Mouse (Mus musculus) lung, embryonic 16.5 days (tissue): ENCODE measurements around the gene Gns. TPM values are rescaled to one million over a fixed set of nuclear protein-coding genes. Genes with fewer than 3 reads are reported as not detected.
A peak's percentile ranks its signal among the peaks of the same experiment; 100 is the strongest.

Experiments used
- ATAC-seq: fragments of 200-750 bp; cut with Nextera tagmentation; 2 replicates; pipeline ENCODE4 v1.8.0; 2017; ENCODE audit warnings: low read depth, mild to moderate bottlenecking, moderate library complexity
- H3K27ac ChIP-seq: fragments of 300-500 bp; sonication (generic); 2 replicates; pipeline ENCODE4 v1.5.1; 2014; ENCODE audit warnings: mild to moderate bottlenecking, control low read depth, low read length
- H3K27me3 ChIP-seq: fragments of 300-500 bp; sonication (generic); 2 replicates; pipeline ENCODE4 v1.6.1; 2014; ENCODE audit warnings: low read depth, low read length, mixed read lengths; ENCODE audit not compliant: control insufficient read depth, insufficient read depth
- H3K36me3 ChIP-seq: fragments of 300-500 bp; sonication (generic); 2 replicates; pipeline ENCODE4 v1.6.1; 2014; ENCODE audit warnings: low read length; ENCODE audit not compliant: control insufficient read depth, insufficient read depth
- H3K4me1 ChIP-seq: fragments of 300-500 bp; sonication (generic); replicated peaks from 2 replicates; pipeline ENCODE4 v1.6.1; 2014; ENCODE audit warnings: low read length, mixed read lengths; ENCODE audit not compliant: control insufficient read depth, insufficient read depth
- H3K4me2 ChIP-seq: fragments of 300-500 bp; sonication (generic); 2 replicates; pipeline ENCODE4 v1.6.1; 2014; ENCODE audit warnings: low read depth, low read length, control low read depth
- H3K4me3 ChIP-seq: fragments of 300-500 bp; sonication (generic); 2 replicates; pipeline ENCODE4 v1.5.1; 2014; ENCODE audit warnings: mild to moderate bottlenecking, low read length, control low read depth
- H3K9ac ChIP-seq: fragments of 300-500 bp; sonication (generic); 2 replicates; pipeline ENCODE4 v1.6.1; 2014; ENCODE audit warnings: low read length, control low read depth
- H3K9me3 ChIP-seq: fragments of 300-500 bp; sonication (generic); 2 replicates; pipeline ENCODE4 v1.6.1; 2016; ENCODE audit warnings: low read length; ENCODE audit not compliant: control insufficient read depth
- WGBS: fragments of 180-500 bp; shearing (Covaris S2); extraction: QIAGEN DNeasy Blood & Tissue Kit; methylation state at CpG from one replicate; pipeline ENCODE4 v1.1.7; 2014; 5-methylcytosine and 5-hydroxymethylcytosine counted together
- polyA plus RNA-seq: library from polyadenylated mRNA; unstranded; fragments of >200 nt; fragmentation: Nextera tagmentation; extraction: Ambion mirVana; gene quantifications from 2 replicates; pipeline ENCODE4 v1.2.1, GENCODE M21; 2015

The Gns gene
- polyA plus RNA-seq, result 38.2 and 38.8 TPM in 2 replicates

DNA sequence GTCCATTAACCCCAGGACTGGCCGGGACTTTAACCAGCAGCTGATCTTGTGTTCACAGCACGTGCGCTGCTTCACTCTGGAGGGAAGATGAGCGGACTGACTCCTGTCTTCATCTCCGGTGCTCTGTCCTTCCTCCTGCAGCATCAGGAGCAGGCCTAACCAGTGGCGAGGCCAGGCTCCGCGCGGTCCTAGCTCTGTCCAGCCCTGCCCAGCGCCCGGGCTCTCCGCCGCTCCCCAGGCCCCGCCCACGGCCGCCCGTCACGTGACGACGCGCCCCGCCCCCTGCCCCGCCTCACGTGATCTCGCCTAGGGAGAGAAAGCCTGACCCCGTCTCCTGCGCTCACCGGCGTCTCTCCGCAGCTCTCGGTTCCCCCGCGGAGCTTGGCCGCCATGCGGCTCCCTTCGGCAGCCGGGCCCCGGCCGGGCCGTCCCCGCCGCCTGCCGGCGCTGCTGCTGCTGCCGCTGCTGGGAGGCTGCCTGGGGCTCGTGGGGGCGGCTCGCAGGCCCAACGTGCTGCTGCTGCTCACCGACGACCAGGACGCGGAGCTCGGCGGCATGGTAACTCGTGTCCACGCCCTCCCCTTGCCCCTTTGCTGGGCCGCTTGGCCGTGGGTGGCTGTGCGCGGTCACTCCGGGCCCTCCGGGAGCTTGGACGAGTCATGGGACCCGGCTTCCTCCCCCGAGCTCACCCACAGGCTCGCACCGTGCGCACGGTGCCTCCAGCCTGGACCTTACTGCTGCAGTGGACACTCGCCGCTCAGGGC lies at the start of gene Gns:
Gns (plus strand) TSS at position 290 of the 764 bp plus-strand sequence.
- Histone ChIP-seq H3K4me3 (peak within 1 kb of the TSS; percentile 91), H3K27me3 (no peaks in the 10 kb centered on the region), H3K9me3 (no peaks in the 10 kb centered on the region), H3K36me3 (no peaks in the 10 kb centered on the region), H3K9ac (peak within 1 kb of the TSS; percentile 87), H3K27ac (peak within 1 kb of the TSS; percentile 27; the same call in 1 of the 2 replicates), H3K4me1 (peaks cover 14% of the 10 kb centered on the region), H3K4me2 (peak within 1 kb of the TSS; percentile 96)
- WGBS, result under 1% methylated on average over 61 of the region's 72 CpGs
- ATAC-seq, result peak; percentile 98

DNA sequence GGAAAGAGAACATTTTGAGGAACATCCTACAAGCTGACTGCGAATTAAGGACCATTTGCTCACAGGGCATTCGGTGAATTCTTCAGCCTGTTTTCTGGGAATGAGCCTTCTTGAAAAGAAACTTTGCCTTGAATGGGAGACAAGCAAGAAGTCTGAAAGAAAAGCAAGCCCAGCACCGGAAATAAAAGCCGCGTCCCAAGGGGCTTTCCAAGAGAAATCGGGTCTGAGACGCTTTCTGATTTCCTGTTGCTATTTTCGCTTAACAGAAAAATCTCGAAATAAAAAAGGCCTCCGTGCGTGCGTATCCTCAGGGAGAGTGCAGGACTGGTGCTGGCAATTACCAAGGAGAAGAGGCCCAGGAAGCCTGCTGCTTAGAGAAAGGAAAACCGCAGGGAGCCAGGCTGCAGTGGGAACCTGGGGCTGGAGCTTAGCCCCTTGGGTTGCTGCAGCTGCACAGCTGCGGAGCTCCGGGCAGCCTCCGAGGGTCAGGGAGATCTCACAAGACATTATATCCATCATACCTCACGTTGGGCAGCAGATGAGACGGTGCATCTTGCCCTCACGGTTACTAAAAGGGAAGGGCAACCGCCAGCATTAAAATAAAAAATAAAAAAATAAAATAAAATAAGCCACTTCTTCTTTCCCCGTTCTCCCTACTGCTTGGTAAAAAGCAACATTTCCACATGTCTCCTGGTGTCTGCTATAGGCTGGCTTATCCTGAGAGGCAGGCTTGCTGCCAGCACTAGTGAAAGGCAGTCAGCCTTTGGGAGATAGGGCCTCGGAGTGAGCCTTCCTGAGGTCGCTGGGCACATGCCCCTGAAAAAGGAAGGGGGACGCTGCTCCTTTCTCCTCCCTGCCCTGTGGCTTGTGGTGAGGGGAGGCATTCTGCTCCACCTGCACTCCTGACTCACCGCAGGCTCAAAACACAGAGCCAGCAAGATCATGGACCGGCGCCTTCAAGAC lies 49.3 kb upstream of the Gns start:
- no peak overlapping the region for H3K9ac ChIP-seq
- peak overlapping the region; percentile 6; the same call in 1 of the 2 replicates for H3K27ac ChIP-seq
- WGBS, result 36% methylated on average over 27 of the region's 27 CpGs

DNA sequence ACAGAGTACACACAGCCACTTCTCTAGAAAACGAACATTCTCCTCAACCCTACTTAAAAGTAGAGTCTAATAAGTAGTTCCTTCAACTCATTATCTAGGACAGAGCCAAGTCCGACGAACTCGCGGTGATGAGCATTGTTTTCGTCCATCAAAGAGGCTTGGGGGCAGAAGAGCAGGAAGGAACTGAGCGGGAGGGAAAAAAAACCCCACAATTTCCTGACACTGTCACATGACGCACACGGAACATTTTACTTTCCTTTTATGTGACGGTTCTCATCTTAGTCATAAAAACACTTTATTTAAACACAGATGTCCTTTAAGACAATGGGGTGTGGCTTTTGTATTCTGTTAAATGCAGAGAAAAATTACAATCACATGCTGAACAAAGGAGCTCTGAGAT lies 48.5 kb upstream of the Gns start:
- no peak overlapping the region for H3K4me3 ChIP-seq
- no peak for ATAC-seq
- peaks cover 9% of the 10 kb centered on the region for H3K27me3 ChIP-seq
- WGBS, result 67% methylated on average over 10 of the region's 10 CpGs
- no peaks in the 10 kb centered on the region for H3K9me3 ChIP-seq
- H3K9ac ChIP-seq, result no peak overlapping the region
- H3K4me2 ChIP-seq, result no peak overlapping the region
- 0 out of 2 replicates have a peak overlapping the region, but pooled peaks have one; percentile 6 for H3K27ac ChIP-seq
- H3K4me1 ChIP-seq, result peaks cover 5% of the 10 kb centered on the region
- no peaks in the 10 kb centered on the region for H3K36me3 ChIP-seq

More for the DNA sequence above, 49.3 kb upstream of the Gns start:
- H3K4me1 ChIP-seq, result peaks cover 8% of the 10 kb centered on the region
- peak overlapping the region; percentile 37 for H3K4me2 ChIP-seq
- ATAC-seq, result no peak
- no peak overlapping the region for H3K4me3 ChIP-seq
- no peaks in the 10 kb centered on the region for H3K36me3 ChIP-seq
- peaks cover 13% of the 10 kb centered on the region for H3K27me3 ChIP-seq
- no peaks in the 10 kb centered on the region for H3K9me3 ChIP-seq

DNA sequence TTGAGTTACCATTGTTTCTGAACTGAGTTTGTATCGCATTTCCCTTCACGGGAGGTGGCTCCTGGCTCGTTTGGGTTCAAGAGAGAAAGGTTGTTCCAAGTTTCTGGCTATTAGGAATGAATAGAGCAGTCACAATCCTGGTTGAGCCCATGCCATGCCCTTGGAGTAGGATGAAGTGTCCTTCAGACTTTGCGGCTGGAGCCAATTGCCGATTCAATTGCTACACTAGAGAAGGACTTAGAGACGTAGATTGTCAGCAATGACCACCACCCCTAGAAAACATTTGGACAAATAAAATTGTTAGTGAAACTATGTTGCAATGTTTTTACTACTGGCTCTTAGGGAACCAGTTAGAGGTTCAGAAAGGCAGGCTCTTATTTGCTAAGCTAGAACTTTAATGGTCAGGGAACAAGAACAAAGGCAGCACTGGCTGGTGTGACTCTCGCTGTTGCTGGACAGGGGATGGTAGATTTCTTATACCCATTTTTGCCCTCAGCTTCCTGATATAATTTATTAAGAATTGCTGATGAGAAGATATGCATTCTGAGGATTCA lies 46.4 kb upstream of the Gns start:
- H3K9me3 ChIP-seq, result no peaks in the 10 kb centered on the region
- no peak overlapping the region for H3K27ac ChIP-seq

DNA sequence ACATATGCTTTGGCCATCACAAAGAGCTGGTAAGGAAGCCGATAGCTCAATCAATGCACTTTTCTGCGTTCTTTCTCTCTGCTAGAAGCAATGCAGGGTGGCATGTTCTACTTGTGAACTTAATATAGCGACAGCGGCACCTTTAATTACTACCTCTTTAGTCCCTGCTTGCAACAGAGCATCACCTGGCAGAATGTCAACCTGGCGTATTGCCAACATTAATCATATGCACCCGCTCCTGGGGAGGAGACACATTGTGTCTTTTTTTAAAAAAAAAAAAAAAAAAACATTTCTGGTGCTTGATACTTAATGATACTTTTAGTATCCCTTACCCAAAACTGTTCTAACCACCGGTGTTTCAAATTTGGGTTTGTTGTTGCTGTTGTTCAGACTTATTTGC lies 41.4 kb upstream of the Gns start:
- H3K4me1 ChIP-seq, result no peaks in the 10 kb centered on the region
- H3K27ac ChIP-seq, result no peak overlapping the region
- WGBS, result 78% methylated on average over 7 of the region's 7 CpGs
- H3K27me3 ChIP-seq, result no peaks in the 10 kb centered on the region
- H3K36me3 ChIP-seq, result no peaks in the 10 kb centered on the region
- no peaks in the 10 kb centered on the region for H3K9me3 ChIP-seq
- no peak overlapping the region for H3K9ac ChIP-seq
- H3K4me3 ChIP-seq, result no peak overlapping the region
- H3K4me2 ChIP-seq, result no peak overlapping the region
- no peak for ATAC-seq

More for the DNA sequence above, 46.4 kb upstream of the Gns start:
- Histone ChIP-seq H3K36me3 (no peaks in the 10 kb centered on the region), H3K9ac (no peak overlapping the region), H3K4me2 (no peak overlapping the region), H3K4me1 (peaks cover 5% of the 10 kb centered on the region), H3K4me3 (no peak overlapping the region), H3K27me3 (no peaks in the 10 kb centered on the region)
- WGBS, result 62% methylated on average over 7 of the region's 7 CpGs
- peak; percentile 69; the same call in 1 of the 2 replicates for ATAC-seq

DNA sequence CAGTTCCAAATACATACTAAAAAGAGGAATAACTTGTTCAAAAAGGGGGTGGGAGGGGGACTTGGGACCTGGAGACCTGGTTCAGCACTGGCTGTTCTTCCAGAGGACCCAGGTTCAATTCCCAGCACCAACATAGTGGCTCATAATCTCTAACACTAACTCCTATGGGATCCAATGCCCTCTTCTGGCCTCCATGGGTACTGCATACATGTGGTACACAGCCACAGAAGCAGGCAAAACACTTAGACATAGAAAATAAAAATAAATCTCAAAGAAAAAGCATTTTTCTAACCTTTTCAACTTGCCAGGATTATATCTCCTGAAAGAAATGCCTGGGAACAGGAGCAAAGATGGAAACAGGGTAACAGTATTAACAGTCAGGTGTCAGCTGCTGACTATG lies 38.7 kb upstream of the Gns start:
- no peak overlapping the region for H3K27ac ChIP-seq
- no peaks in the 10 kb centered on the region for H3K9me3 ChIP-seq
- no peaks in the 10 kb centered on the region for H3K27me3 ChIP-seq
- H3K4me1 ChIP-seq, result no peaks in the 10 kb centered on the region
- ATAC-seq, result no peak
- H3K4me2 ChIP-seq, result no peak overlapping the region
- no peak overlapping the region for H3K4me3 ChIP-seq
- H3K36me3 ChIP-seq, result no peaks in the 10 kb centered on the region
- no peak overlapping the region for H3K9ac ChIP-seq

DNA sequence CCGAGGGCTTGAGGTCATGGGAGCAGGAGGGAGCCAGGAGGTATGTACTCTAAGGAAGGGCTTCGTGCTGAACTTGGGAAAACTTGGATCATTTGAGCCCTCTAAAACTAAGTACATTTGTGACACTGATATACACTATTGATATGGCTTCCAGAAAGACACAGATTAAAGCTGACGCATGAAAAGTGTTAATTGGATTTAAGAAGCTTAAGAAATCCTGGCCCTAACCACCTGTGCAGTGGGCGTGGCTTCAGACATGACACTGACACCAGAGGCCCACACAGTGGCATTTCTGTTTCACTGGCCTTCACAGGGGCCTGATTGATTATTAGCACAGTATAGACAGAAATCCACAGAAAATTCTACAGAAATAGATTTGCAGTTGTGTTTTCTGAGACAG lies 35.3 kb upstream of the Gns start:
- Histone ChIP-seq H3K4me3 (no peak overlapping the region), H3K4me2 (no peak overlapping the region), H3K36me3 (no peaks in the 10 kb centered on the region), H3K9me3 (peaks cover 4% of the 10 kb centered on the region; the same call in 1 of the 2 replicates), H3K27ac (no peak overlapping the region), H3K27me3 (no peaks in the 10 kb centered on the region), H3K9ac (no peak overlapping the region), H3K4me1 (no peaks in the 10 kb centered on the region)
- 64% methylated on average over 4 of the region's 4 CpGs for WGBS
- no peak for ATAC-seq

DNA sequence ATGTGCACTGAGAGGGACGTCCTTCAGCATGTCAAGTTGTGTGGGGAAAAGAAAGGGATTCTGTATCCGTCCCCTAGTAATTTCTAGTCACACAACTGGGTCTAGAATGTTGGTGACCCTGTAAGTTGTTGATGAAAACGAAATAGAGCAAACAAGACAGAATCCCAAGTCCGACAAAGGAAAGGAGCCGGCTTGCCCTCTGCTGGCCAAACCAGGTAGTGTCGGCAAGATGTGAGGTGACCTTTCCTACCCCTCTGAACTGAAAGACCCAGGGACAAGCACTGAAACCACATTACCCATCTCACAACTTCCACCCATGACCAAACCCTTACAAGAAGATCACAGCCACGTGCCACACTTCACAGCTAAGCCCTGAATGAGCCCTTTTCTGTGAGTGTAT lies 34.0 kb upstream of the Gns start:
- Histone ChIP-seq H3K9ac (no peak overlapping the region), H3K4me1 (no peaks in the 10 kb centered on the region), H3K27ac (no peak overlapping the region), H3K4me2 (no peak overlapping the region), H3K36me3 (no peaks in the 10 kb centered on the region), H3K9me3 (peaks cover 6% of the 10 kb centered on the region), H3K27me3 (no peaks in the 10 kb centered on the region), H3K4me3 (no peak overlapping the region)
- 10% methylated on average over 7 of the region's 7 CpGs for WGBS
- ATAC-seq, result no peak

DNA sequence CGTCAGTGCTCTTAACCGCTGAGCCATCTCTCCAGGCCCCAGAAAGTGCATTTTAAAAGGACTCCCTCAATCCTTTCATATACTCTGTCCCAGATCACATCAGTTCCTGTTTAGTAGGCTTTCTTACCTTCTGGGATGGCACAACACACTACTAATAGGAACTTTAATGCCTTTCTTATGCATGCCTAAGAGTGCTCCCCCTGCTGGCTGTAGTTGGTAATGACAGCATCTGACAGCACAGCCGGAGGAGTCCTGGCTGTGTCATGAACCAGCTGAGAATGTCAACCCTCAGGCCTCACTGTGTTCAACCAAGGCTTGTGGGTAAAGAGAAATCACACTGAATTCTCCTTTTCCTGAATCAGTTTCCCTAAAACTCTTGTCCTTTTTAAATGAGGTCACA lies 30.3 kb upstream of the Gns start:
- no peak overlapping the region for H3K4me3 ChIP-seq
- H3K9me3 ChIP-seq, result peaks cover 6% of the 10 kb centered on the region
- no peak for ATAC-seq
- H3K4me2 ChIP-seq, result no peak overlapping the region
- H3K36me3 ChIP-seq, result no peaks in the 10 kb centered on the region
- no peaks in the 10 kb centered on the region for H3K4me1 ChIP-seq
- no peaks in the 10 kb centered on the region for H3K27me3 ChIP-seq
- H3K9ac ChIP-seq, result no peak overlapping the region
- WGBS, result 71% methylated on average over 3 of the region's 3 CpGs
- no peak overlapping the region for H3K27ac ChIP-seq
